Mouse (Mus musculus): ENCODE data around the gene Clip2. TPM values are rescaled to one million over a fixed set of nuclear protein-coding genes. Genes with fewer than 3 reads are reported as not detected.

The Clip2 gene
- total and polyA plus RNA-seq, 3 experiments = 3.5 to 7.4 TPM; not detected in 1

DNA sequence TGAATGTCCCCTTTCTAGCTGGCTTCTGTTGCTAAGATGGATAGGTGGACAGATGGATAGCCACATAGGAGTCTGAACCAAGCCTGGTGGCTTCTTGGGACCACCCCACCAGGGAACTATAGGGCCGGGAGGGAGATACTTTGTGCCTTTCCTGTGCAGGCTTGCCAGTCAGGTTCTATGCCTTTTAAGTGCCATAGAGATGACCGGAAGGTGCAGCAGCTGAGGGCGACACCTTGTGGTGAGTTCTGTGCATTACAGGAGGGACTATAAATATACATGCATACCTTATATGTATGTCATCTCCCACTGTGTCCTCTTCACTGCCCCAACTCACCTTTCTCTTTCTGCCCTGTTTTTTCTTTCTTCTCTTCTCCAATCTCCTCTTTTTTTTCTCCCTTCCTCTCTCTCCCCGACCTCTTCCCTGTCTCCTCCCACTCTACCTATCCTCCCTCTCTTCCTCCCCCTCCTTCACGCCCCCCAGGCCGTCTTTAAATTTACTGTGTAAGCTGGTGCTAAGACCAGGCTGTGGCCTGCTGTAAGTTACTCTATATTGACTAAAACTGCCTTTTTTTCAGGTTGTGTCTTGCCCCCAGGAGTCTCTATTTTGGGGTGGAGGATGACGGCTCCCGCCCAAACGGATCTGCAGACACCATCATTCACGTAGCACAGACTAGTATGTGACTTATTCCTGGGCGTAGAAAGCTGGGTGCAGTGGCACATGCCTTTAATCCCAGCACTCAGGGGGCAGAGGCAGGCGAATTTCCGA lies 66.2 kb downstream of the Clip2 start (continued):
- TF ChIP-seq HCFC1 (IDR thresholded peaks at IDR 0.05; ENCODE audit: low read depth, low read length) = peak; percentile 72

GRCm38 (mm10) chr5:134485183-134485730 lies 67.0 kb downstream of the Clip2 start:
- peaks cover 0 to 1% of the 10 kb centered on the region in 2 experiments; a peak in 1 of 4 replicates for H3K27me3 ChIP-seq (ENCODE audit: control insufficient read depth in 1 of 2, insufficient read depth in 2 of 2, low read length in 2 of 2)
- H3K79me2 ChIP-seq (ENCODE audit: control insufficient read depth, insufficient read depth, low read length, poor library complexity) = no peaks in the 10 kb centered on the region
- no peak for DNase-seq (ENCODE audit: low read depth, low spot score)
- no peaks in the 10 kb centered on the region for H3K9me3 ChIP-seq (replicated peaks; ENCODE audit: insufficient read depth, low read length)
- no peak overlapping the region for H3K27ac ChIP-seq (ENCODE audit: control insufficient read depth, low read depth, low read length)
- peaks cover 0 to 7% of the 10 kb centered on the region in 2 experiments; a peak in 1 of 4 replicates for H3K4me1 ChIP-seq (ENCODE audit: control insufficient read depth in 1 of 2, insufficient read depth in 2 of 2, low read length in 2 of 2)
- 0 out of 4 replicates have a peak, but pooled peaks cover 0 to 2% of the 10 kb centered on the region in 2 experiments for H3K36me3 ChIP-seq (ENCODE audit: control insufficient read depth in 1 of 2, insufficient read depth in 2 of 2, low read length in 2 of 2)
- no peak overlapping the region for H3K4me3 ChIP-seq (ENCODE audit: control insufficient read depth in 1 of 2, insufficient read depth in 1 of 2, low read depth in 2 of 2, low read length in 2 of 2)
- H3K9ac ChIP-seq (ENCODE audit: control insufficient read depth, low read depth, low read length, poor library complexity, severe bottlenecking) = no peak overlapping the region
- TF ChIP-seq ZMIZ1 (IDR thresholded peaks at IDR 0.05; ENCODE audit: low read depth, low read length) (no peak), ZC3H11A (IDR thresholded peaks at IDR 0.05; ENCODE audit: low read depth, low read length) (no peak), UBTF (IDR thresholded peaks at IDR 0.05; ENCODE audit: borderline replicate concordance, insufficient read depth, low read depth, low read length) (no peak), CTCF (IDR thresholded peaks at IDR 0.05 in 2 of 3, conservative IDR thresholded peaks at IDR 0.05 in 1 of 3; ENCODE audit: control insufficient read depth in 1 of 3, insufficient read depth in 1 of 3, low read depth in 2 of 3, low read length in 3 of 3, poor library complexity in 1 of 3, severe bottlenecking in 1 of 3) (no peak), E2F4 (IDR thresholded peaks at IDR 0.05; ENCODE audit: borderline replicate concordance, low read depth, low read length) (no peak), POLR2AphosphoS2 (IDR thresholded peaks at IDR 0.05; ENCODE audit: low read length) (no peak), ZNF384 (IDR thresholded peaks at IDR 0.05; ENCODE audit: low read depth, low read length) (no peak), MAZ (IDR thresholded peaks at IDR 0.05; ENCODE audit: low read depth, low read length) (no peak), MAX (IDR thresholded peaks at IDR 0.05; ENCODE audit: low read length) (no peak), POLR2AphosphoS5 (IDR thresholded peaks at IDR 0.05; ENCODE audit: borderline replicate concordance, low read depth, low read length) (no peak), ZKSCAN1 (IDR thresholded peaks at IDR 0.05; ENCODE audit: low read depth, low read length) (no peak), CHD1 (IDR thresholded peaks at IDR 0.05; ENCODE audit: low read depth, low read length) (no peak)

- Histone ChIP-seq H3K79me2 (ENCODE audit: control insufficient read depth, insufficient read depth, low read length, poor library complexity) (no peaks in the 10 kb centered on the region), H3K27ac (ENCODE audit: control insufficient read depth, low read depth, low read length) (no peak overlapping the region), H3K4me3 (ENCODE audit: control insufficient read depth in 1 of 2, insufficient read depth in 1 of 2, low read depth in 2 of 2, low read length in 2 of 2) (no peak overlapping the region), H3K4me1 (ENCODE audit: control insufficient read depth in 1 of 2, insufficient read depth in 2 of 2, low read length in 2 of 2) (peaks cover 0 to 3% of the 10 kb centered on the region in 2 experiments; a peak in 1 of 4 replicates), H3K9me3 (replicated peaks; ENCODE audit: insufficient read depth, low read length) (no peaks in the 10 kb centered on the region), H3K27me3 (ENCODE audit: control insufficient read depth in 1 of 2, insufficient read depth in 2 of 2, low read length in 2 of 2) (peaks cover 0 to 1% of the 10 kb centered on the region in 2 experiments; a peak in 1 of 4 replicates), H3K9ac (ENCODE audit: control insufficient read depth, low read depth, low read length, poor library complexity, severe bottlenecking) (no peak overlapping the region), H3K36me3 (ENCODE audit: control insufficient read depth in 1 of 2, insufficient read depth in 2 of 2, low read length in 2 of 2) (no peaks in the 10 kb centered on the region)
- TF ChIP-seq SMC3 (IDR thresholded peaks at IDR 0.05; ENCODE audit: low read depth, low read length) (no peak), GATA1 (IDR thresholded peaks at IDR 0.05; ENCODE audit: low read depth, low read length) (0 out of 2 replicates have a peak, but pooled peaks have one; percentile 21)
- DNase-seq (ENCODE audit: low read depth, low spot score) = no peak
Observed at GRCm38 (mm10) chr5:134483291-134483690, 68.9 kb downstream of the Clip2 start.

All from MEL (cell line).